Mouse (Mus musculus) olfactory bulb, adult 2 months (tissue): ENCODE results near the gene Eif3m.

Experiments used
- CTCF ChIP-seq: fragments of 200-500 bp; IDR thresholded peaks from 2 replicates; pipeline ENCODE4 v1.5.1; 2012; ENCODE audit warnings: low read depth, mild to moderate bottlenecking, low read length, moderate library complexity; ENCODE audit not compliant: insufficient read depth
- POLR2A ChIP-seq: fragments of 200-500 bp; IDR thresholded peaks from 2 replicates; pipeline ENCODE4 v1.6.1; 2012; ENCODE audit warnings: mild to moderate bottlenecking, low read depth, low read length, moderate library complexity; ENCODE audit not compliant: insufficient read depth

DNA sequence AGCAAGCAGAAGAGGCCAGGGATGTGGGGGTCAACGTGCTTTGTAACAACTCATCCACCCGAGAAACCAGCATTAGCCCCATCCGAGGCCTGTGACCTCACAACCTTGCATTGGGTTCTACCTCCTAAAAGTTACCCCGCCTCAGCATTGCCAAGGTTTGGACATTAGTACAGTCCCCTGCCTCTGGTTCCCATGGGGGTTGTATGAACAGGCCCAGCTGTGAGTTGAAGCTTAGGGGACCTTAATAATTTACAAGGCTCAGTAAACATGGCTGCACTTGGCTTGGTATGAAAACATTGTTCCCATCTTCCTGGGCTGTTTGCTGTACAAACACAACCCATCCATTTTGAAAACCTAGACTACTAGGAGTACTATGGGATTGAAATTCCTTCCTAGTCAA, 6.9 kb upstream of the Eif3m start:
- TF ChIP-seq CTCF (no peak), POLR2A (no peak)
